Mouse (Mus musculus) liver, embryonic 15.5 days (tissue): ENCODE measurements around the gene Peli2. TPM values are rescaled to one million over a fixed set of nuclear protein-coding genes. Genes with fewer than 3 reads are reported as not detected.

ENCODE experiments used
- ATAC-seq: fragments of 200-750 bp; cut with Nextera tagmentation; 2 replicates; pipeline ENCODE4 v1.8.0; 2017; ENCODE audit warnings: moderate number of reproducible peaks, mild to moderate bottlenecking, moderate library complexity; ENCODE audit not compliant: insufficient read depth
- H3K27ac ChIP-seq: fragments of 300-500 bp; sonication (generic); replicated peaks from 2 replicates; pipeline ENCODE4 v1.5.1; 2015; ENCODE audit warnings: mild to moderate bottlenecking, inconsistent platforms
- H3K27me3 ChIP-seq: fragments of 300-500 bp; sonication (generic); 2 replicates; pipeline ENCODE4 v1.6.1; 2015; ENCODE audit warnings: mild to moderate bottlenecking, inconsistent platforms
- H3K36me3 ChIP-seq: fragments of 300-500 bp; sonication (generic); replicated peaks from 2 replicates; pipeline ENCODE4 v1.6.1; 2015; ENCODE audit warnings: moderate library complexity, mild to moderate bottlenecking, inconsistent platforms
- H3K4me1 ChIP-seq: fragments of 300-500 bp; sonication (generic); replicated peaks from 2 replicates; pipeline ENCODE4 v1.6.1; 2015; ENCODE audit warnings: inconsistent platforms
- H3K4me2 ChIP-seq: fragments of 300-500 bp; sonication (generic); 2 replicates; pipeline ENCODE4 v1.6.1; 2015; ENCODE audit warnings: moderate library complexity, mild to moderate bottlenecking, inconsistent platforms
- H3K4me3 ChIP-seq: fragments of 300-500 bp; sonication (generic); replicated peaks from 2 replicates; pipeline ENCODE4 v1.5.1; 2015; ENCODE audit warnings: mild to moderate bottlenecking, inconsistent platforms
- H3K9ac ChIP-seq: fragments of 300-500 bp; sonication (generic); 2 replicates; pipeline ENCODE4 v1.6.1; 2015; ENCODE audit warnings: moderate library complexity, mild to moderate bottlenecking, inconsistent platforms
- H3K9me3 ChIP-seq: fragments of 300-500 bp; sonication (generic); replicated peaks from 2 replicates; pipeline ENCODE4 v1.6.1; 2016; ENCODE audit warnings: inconsistent platforms
- WGBS: fragments of 180-500 bp; shearing (Covaris S2); methylation state at CpG from one replicate; pipeline ENCODE4 v1.1.7; 2015; ENCODE audit warnings: mixed read lengths; ENCODE audit not compliant: insufficient replicate concordance; 5-methylcytosine and 5-hydroxymethylcytosine counted together
- polyA plus RNA-seq: library from polyadenylated mRNA; unstranded; fragments of >200 nt; fragmentation: Nextera tagmentation; extraction: Ambion mirVana; gene quantifications from 2 replicates; pipeline ENCODE4 v1.2.1, GENCODE M21; 2015

Gene Peli2
- polyA plus RNA-seq, 1 experiment from 2014 or later = 1.1 TPM

- Histone ChIP-seq H3K27ac (no peak overlapping the region), H3K4me1 (peaks cover 5% of the 10 kb centered on the region), H3K27me3 (no peaks in the 10 kb centered on the region), H3K9ac (no peak overlapping the region), H3K9me3 (no peaks in the 10 kb centered on the region), H3K36me3 (no peaks in the 10 kb centered on the region), H3K4me2 (no peak overlapping the region), H3K4me3 (no peak overlapping the region)
- ATAC-seq = no peak
- WGBS = 22% methylated on average over 15 of the region's 15 CpGs
These were observed 86.5 kb downstream of the Peli2 start for GRCm38 (mm10) chr14:48207119-48207518.

GRCm38 (mm10) chr14:48207746-48208640, 87.4 kb downstream of the Peli2 start:
- Histone ChIP-seq H3K9me3 (no peaks in the 10 kb centered on the region), H3K4me2 (no peak overlapping the region), H3K36me3 (no peaks in the 10 kb centered on the region), H3K4me1 (no peaks in the 10 kb centered on the region), H3K4me3 (no peak overlapping the region), H3K9ac (no peak overlapping the region), H3K27ac (no peak overlapping the region), H3K27me3 (no peaks in the 10 kb centered on the region)
- WGBS = 61% methylated on average over 12 of the region's 12 CpGs
- ATAC-seq = no peak

- ATAC-seq = no peak
- H3K9ac ChIP-seq = no peak overlapping the region
- no peaks in the 10 kb centered on the region for H3K9me3 ChIP-seq
- WGBS = 62% methylated on average over 5 of the region's 5 CpGs
- no peak overlapping the region for H3K4me2 ChIP-seq
- no peaks in the 10 kb centered on the region for H3K36me3 ChIP-seq
- H3K4me1 ChIP-seq = no peaks in the 10 kb centered on the region
- no peaks in the 10 kb centered on the region for H3K27me3 ChIP-seq
- H3K27ac ChIP-seq = no peak overlapping the region
- no peak overlapping the region for H3K4me3 ChIP-seq
These were observed 88.8 kb downstream of the Peli2 start for GRCm38 (mm10) chr14:48209436-48209835.

- H3K27ac ChIP-seq = no peak overlapping the region
- H3K4me3 ChIP-seq = no peak overlapping the region
- H3K27me3 ChIP-seq = no peaks in the 10 kb centered on the region
- H3K4me1 ChIP-seq = no peaks in the 10 kb centered on the region
- ATAC-seq = no peak
- H3K36me3 ChIP-seq = no peaks in the 10 kb centered on the region
- no peaks in the 10 kb centered on the region for H3K9me3 ChIP-seq
- H3K4me2 ChIP-seq = no peak overlapping the region
- no peak overlapping the region for H3K9ac ChIP-seq
- WGBS = 87% methylated on average over 9 of the region's 9 CpGs
These were observed 89.5 kb downstream of the Peli2 start for GRCm38 (mm10) chr14:48210089-48210488.

- Histone ChIP-seq H3K4me2 (no peak overlapping the region), H3K4me1 (no peaks in the 10 kb centered on the region), H3K9ac (no peak overlapping the region), H3K27me3 (no peaks in the 10 kb centered on the region), H3K4me3 (no peak overlapping the region), H3K27ac (no peak overlapping the region), H3K36me3 (no peaks in the 10 kb centered on the region), H3K9me3 (no peaks in the 10 kb centered on the region)
- 75% methylated on average over 8 of the region's 8 CpGs for WGBS
- ATAC-seq = no peak
These were observed 90.9 kb downstream of the Peli2 start for GRCm38 (mm10) chr14:48211526-48211925.

- no peak overlapping the region for H3K27ac ChIP-seq
- no peak overlapping the region for H3K9ac ChIP-seq
- H3K27me3 ChIP-seq = no peaks in the 10 kb centered on the region
- H3K4me2 ChIP-seq = no peak overlapping the region
- ATAC-seq = no peak
- no peaks in the 10 kb centered on the region for H3K4me1 ChIP-seq
- H3K36me3 ChIP-seq = no peaks in the 10 kb centered on the region
- H3K4me3 ChIP-seq = no peak overlapping the region
- H3K9me3 ChIP-seq = no peaks in the 10 kb centered on the region
- WGBS = 81% methylated on average over 11 of the region's 11 CpGs
These were observed 92.2 kb downstream of the Peli2 start for GRCm38 (mm10) chr14:48212839-48213238.

- Histone ChIP-seq H3K9me3 (no peaks in the 10 kb centered on the region), H3K4me1 (no peaks in the 10 kb centered on the region), H3K4me2 (no peak overlapping the region), H3K9ac (no peak overlapping the region), H3K4me3 (no peak overlapping the region), H3K27me3 (no peaks in the 10 kb centered on the region), H3K36me3 (no peaks in the 10 kb centered on the region), H3K27ac (no peak overlapping the region)
- no peak for ATAC-seq
- WGBS = 74% methylated on average over 15 of the region's 15 CpGs
These were observed 93.0 kb downstream of the Peli2 start for GRCm38 (mm10) chr14:48213593-48213992.

GRCm38 (mm10) chr14:48222051-48222450, 101.4 kb downstream of the Peli2 start:
- Histone ChIP-seq H3K4me3 (no peak overlapping the region), H3K27me3 (no peaks in the 10 kb centered on the region), H3K27ac (no peak overlapping the region), H3K4me2 (no peak overlapping the region), H3K4me1 (no peaks in the 10 kb centered on the region), H3K9me3 (no peaks in the 10 kb centered on the region), H3K36me3 (no peaks in the 10 kb centered on the region), H3K9ac (no peak overlapping the region)
- 70% methylated on average over 9 of the region's 9 CpGs for WGBS
- no peak for ATAC-seq

- H3K9me3 ChIP-seq = no peaks in the 10 kb centered on the region
- H3K36me3 ChIP-seq = no peaks in the 10 kb centered on the region
- no peak overlapping the region for H3K4me2 ChIP-seq
- no peak overlapping the region for H3K27ac ChIP-seq
- WGBS = 70% methylated on average over 9 of the region's 9 CpGs
- no peak overlapping the region for H3K4me3 ChIP-seq
- no peaks in the 10 kb centered on the region for H3K4me1 ChIP-seq
- no peaks in the 10 kb centered on the region for H3K27me3 ChIP-seq
- no peak overlapping the region for H3K9ac ChIP-seq
- ATAC-seq = no peak
These were observed 102.1 kb downstream of the Peli2 start for GRCm38 (mm10) chr14:48222684-48223083.

- no peaks in the 10 kb centered on the region for H3K9me3 ChIP-seq
- H3K4me2 ChIP-seq = no peak overlapping the region
- H3K27ac ChIP-seq = no peak overlapping the region
- H3K9ac ChIP-seq = no peak overlapping the region
- no peaks in the 10 kb centered on the region for H3K27me3 ChIP-seq
- H3K4me1 ChIP-seq = no peaks in the 10 kb centered on the region
- WGBS = 63% methylated on average over 1 of the region's 1 CpGs
- H3K4me3 ChIP-seq = no peak overlapping the region
- no peak for ATAC-seq
- no peaks in the 10 kb centered on the region for H3K36me3 ChIP-seq
These were observed 103.6 kb downstream of the Peli2 start for GRCm38 (mm10) chr14:48224203-48224602.

GRCm38 (mm10) chr14:48224861-48225300, 104.3 kb downstream of the Peli2 start:
- H3K27ac ChIP-seq = no peak overlapping the region
- H3K9me3 ChIP-seq = no peaks in the 10 kb centered on the region
- 48% methylated on average over 5 of the region's 5 CpGs for WGBS
- H3K36me3 ChIP-seq = no peaks in the 10 kb centered on the region
- ATAC-seq = no peak
- no peak overlapping the region for H3K4me2 ChIP-seq
- no peaks in the 10 kb centered on the region for H3K4me1 ChIP-seq
- no peak overlapping the region for H3K9ac ChIP-seq
- no peak overlapping the region for H3K4me3 ChIP-seq
- H3K27me3 ChIP-seq = no peaks in the 10 kb centered on the region
